Mouse (Mus musculus) layer of hippocampus, adult 8-10 months (tissue): ENCODE data around the gene Hsf5. TPM values are rescaled to one million over a fixed set of nuclear protein-coding genes. Genes with fewer than 3 reads are reported as not detected.

Experiments
- DNase-seq, 2 experiments: peaks; one replicate each; pipeline ENCODE4 v3.0.0; 2022; ENCODE audit warnings: low spot score in 2 of 2
- total RNA-seq, 4 experiments: library from RNA; stranded (reverse); gene quantifications; 2 replicates each; pipeline ENCODE4 v1.2.4; 2022

Hsf5 gene
- total RNA-seq, 4 experiments from 2014 or later: 0.45 to 0.77 (median 0.57) TPM

GRCm38 (mm10) chr11:87638793-87639192, 21.8 kb downstream of the Hsf5 start:
- DNase-seq: no peak

- no peak for DNase-seq
These were observed 22.2 kb downstream of the Hsf5 start for GRCm38 (mm10) chr11:87639206-87639605.

- DNase-seq: no peak
These were observed 25.9 kb downstream of the Hsf5 start for GRCm38 (mm10) chr11:87642865-87643264.

GRCm38 (mm10) chr11:87654693-87655092, 37.7 kb downstream of the Hsf5 start:
- DNase-seq: no peak

- DNase-seq: no peak
These were observed 42.3 kb downstream of the Hsf5 start for GRCm38 (mm10) chr11:87659216-87659615.

GRCm38 (mm10) chr11:87662407-87662806, 45.4 kb downstream of the Hsf5 start, which contains the start of gene Rnf43:
Rnf43 (plus strand) TSS chr11:87662722.
- peak; percentile 75 to 84 for DNase-seq

- no peak for DNase-seq
These were observed 45.9 kb downstream of the Hsf5 start for GRCm38 (mm10) chr11:87662822-87663221.

- no peak for DNase-seq
These were observed 47.0 kb downstream of the Hsf5 start for GRCm38 (mm10) chr11:87663948-87664347.

- no peak for DNase-seq
These were observed 47.6 kb downstream of the Hsf5 start for GRCm38 (mm10) chr11:87664521-87664920.

- DNase-seq: no peak
These were observed 48.3 kb downstream of the Hsf5 start for GRCm38 (mm10) chr11:87665224-87665623.

GRCm38 (mm10) chr11:87665658-87666057, 48.7 kb downstream of the Hsf5 start:
- no peak for DNase-seq

GRCm38 (mm10) chr11:87666256-87667035, 49.5 kb downstream of the Hsf5 start:
- no peak for DNase-seq

- no peak for DNase-seq
These were observed 50.4 kb downstream of the Hsf5 start for GRCm38 (mm10) chr11:87667107-87668090.

GRCm38 (mm10) chr11:87673282-87673681, 56.3 kb downstream of the Hsf5 start:
- no peak for DNase-seq

GRCm38 (mm10) chr11:87675606-87676005, 58.6 kb downstream of the Hsf5 start:
- no peak for DNase-seq

- DNase-seq: no peak
These were observed 60.8 kb downstream of the Hsf5 start for GRCm38 (mm10) chr11:87677756-87678155.

GRCm38 (mm10) chr11:87678545-87678944, 61.6 kb downstream of the Hsf5 start:
- DNase-seq: no peak

- no peak for DNase-seq
These were observed 62.0 kb downstream of the Hsf5 start for GRCm38 (mm10) chr11:87678976-87679375.

- no peak for DNase-seq
These were observed 63.8 kb downstream of the Hsf5 start for GRCm38 (mm10) chr11:87680786-87681185.

GRCm38 (mm10) chr11:87682096-87682495, 65.1 kb downstream of the Hsf5 start:
- DNase-seq: no peak

- no peak for DNase-seq
These were observed 66.0 kb downstream of the Hsf5 start for GRCm38 (mm10) chr11:87682838-87683571.
